Mouse (Mus musculus) cerebellum, adult 18-20 months (tissue): Measurements from ENCODE around the gene Rnase4.

Source experiments
- DNase-seq, 2 experiments: peaks; one replicate each; pipeline ENCODE4 v3.0.0; 2021

Gene Rnase4

DNA sequence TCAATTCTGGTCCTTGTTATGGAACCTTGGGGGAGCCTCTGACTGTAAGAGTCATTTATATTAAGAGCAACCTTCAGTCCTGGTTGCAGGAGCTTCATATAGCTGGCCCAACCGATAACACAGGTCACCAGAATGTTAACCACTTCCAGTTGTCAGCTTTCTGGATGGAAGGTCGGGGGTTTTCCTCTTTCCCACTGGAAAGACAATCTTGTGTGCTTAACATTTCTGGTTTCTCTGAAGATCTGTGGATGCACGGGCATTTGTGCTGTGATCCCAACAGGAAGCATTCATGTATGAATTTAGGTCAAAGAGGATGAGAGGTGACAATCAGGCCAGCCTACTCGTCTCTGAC lies 38.7 kb downstream of the Rnase4 start:
- DNase-seq = no peak

GRCm38 (mm10) chr14:51130315-51130940 lies 39.6 kb downstream of the Rnase4 start:
- no peak for DNase-seq

GRCm38 (mm10) chr14:51131086-51131815 lies 40.4 kb downstream of the Rnase4 start:
- DNase-seq = no peak

- no peak for DNase-seq
Measured at GRCm38 (mm10) chr14:51132372-51132771, 41.5 kb downstream of the Rnase4 start.

DNA sequence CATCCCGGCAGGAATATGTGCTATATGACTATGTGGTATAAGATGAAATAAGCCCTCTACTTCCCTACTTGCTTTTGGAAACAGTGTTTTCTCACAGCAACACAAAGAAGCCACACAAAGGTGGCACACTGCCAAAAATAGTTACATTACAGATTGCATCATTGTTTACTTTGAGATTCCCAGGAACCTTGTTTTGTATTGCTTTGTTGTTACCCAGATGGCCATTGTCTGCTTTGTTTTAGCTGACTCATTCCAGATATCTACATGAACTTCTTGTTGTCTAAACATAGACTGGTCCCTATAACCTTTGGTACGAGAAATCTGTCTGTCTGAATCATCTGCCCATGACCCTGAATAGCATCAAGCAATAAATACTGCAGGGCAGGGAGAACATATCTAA lies 49.5 kb downstream of the Rnase4 start:
- no peak for DNase-seq

DNA sequence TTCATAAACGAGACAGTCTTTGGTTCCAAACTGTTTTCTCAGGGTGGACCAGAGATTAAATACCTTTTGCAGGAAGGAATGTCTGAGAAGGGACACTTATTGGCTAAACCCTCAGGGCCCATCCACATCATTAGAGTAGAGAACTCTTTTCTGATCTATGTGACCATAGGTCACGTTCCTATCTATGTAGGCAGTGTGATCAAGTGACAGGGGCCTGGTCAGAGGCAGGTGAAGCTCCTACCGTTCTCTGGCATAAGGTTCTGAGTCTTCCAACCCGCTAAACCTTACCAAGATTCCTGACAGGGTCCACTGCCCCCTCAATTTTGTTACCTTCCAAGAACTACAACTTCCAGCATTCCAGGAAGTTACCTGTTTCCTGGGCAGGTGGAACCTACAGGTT lies 51.2 kb downstream of the Rnase4 start:
- no peak for DNase-seq

- no peak for DNase-seq
Measured at GRCm38 (mm10) chr14:51142568-51142967, 51.7 kb downstream of the Rnase4 start.

DNA sequence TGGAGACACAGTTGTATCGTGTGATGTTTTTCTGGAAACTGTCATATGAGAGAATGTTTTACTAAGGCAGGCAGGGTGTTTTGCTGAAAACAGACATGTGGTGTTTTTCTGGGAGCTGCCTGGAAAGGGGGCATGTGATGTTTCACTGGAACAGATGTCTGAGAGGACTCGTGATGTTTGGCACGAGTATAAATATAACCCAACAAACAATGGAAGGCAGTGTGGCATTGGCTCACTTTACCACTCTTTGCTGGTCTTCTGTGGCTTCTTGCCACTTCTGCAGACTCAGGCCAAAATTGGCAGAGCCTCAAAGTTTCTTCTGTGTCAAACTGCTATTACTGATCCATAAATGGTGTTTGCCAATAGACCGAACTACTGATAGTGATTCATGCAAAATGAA lies 52.4 kb downstream of the Rnase4 start:
- no peak for DNase-seq

DNA sequence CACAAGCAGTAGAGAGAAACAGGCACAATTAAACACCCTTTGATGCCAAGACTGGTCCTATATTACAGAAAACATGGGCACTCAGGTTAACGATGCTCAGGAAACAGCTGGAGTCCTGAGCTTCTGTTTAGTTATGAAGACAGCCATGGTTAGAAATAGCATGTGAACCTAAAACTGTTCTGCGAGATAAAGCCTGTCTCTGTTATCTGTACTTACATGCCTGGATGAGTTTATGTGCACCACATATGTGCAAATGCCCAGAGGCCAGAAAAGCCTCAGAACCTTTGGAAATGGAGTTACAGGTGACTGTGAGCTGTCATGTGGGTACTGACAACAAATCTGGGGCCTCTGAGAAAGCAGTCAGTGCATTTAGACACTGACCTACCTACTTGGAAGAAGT lies 53.1 kb downstream of the Rnase4 start:
- DNase-seq = no peak

GRCm38 (mm10) chr14:51144451-51144850 lies 53.6 kb downstream of the Rnase4 start:
- no peak for DNase-seq

GRCm38 (mm10) chr14:51145521-51145920 lies 54.6 kb downstream of the Rnase4 start:
- no peak for DNase-seq

GRCm38 (mm10) chr14:51146685-51147084 lies 55.8 kb downstream of the Rnase4 start, which contains the start of gene Rnase1:
TSS of gene Rnase1 (minus strand) at chr14:51146785.
- no peak for DNase-seq

DNA sequence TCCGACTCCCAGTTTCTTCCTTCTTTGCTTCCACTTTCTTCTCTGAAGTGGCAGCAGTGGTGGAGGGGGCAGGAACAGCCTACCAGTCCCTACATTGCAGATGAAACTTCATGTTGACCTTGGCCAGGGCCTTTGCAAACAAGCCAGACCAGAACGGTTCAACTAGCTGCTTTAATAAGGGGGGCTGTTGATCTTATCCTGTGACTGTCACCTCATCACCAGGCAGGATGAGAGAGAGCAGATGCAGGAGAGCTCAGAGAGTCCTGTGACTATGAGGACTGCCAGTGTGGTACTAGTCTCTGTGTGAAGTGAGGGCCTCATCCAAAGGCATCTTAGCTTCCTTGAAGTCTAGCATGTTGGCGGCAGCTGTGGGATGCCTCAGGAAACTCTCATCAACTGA lies 57.1 kb downstream of the Rnase4 start:
- no peak for DNase-seq

DNA sequence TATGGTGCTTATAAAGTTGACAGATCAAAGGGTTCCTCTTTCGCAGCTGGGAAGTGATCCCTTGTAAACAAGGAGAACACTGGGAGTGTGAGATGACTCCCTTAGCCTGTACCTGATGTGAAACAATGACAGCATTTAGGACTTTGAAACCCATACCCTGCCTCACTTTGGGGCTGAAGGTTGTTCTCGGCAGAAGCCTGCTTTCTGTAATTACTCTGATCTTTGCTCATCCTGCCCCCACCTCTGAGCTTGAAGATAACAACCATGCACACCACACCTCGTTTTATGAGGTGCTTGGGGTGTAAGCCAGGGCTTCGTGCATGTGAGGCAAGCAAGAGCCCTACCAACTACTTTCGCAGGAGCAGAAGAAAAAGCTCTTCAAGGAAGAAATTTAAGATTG lies 58.3 kb downstream of the Rnase4 start:
- no peak for DNase-seq

- DNase-seq = no peak
Measured at GRCm38 (mm10) chr14:51150206-51150831, 59.4 kb downstream of the Rnase4 start.

GRCm38 (mm10) chr14:51152249-51152870 lies 61.5 kb downstream of the Rnase4 start:
- no peak for DNase-seq
